Comparison of ENCODE assay signal across 21 mouse cellular contexts in the genomic region with DNA sequence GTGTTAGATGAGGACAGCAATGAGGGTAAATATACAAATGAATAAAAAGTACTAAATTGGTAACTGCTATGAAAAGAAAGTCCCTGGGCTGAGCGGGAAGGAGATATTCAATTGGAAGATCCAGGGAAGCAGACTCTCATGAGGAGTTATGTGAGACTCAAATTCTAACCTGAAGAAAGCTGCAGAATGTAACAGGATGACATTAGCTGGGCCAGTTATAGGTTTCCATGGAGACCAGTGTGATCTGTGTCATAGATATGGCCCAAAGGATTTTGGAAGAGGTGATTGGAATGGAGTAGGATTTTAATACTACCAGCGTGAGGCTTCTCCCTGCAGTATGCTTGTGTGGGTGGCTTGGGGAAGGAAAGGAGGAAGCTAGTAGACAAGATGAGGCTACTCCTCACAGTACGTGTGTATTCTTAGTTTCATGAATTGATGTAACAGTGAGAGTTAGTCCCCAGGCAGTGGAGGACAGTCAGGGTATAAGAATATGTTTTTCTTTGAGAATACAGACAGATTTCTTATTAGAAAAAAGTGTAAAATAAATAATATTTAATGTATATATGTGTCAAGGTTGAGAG. TPM values are rescaled to one million over a fixed set of nuclear protein-coding genes. Genes with fewer than 3 reads are reported as not detected.
"Had no signal": no experiment of that assay in that cellular context is flagged by ENCODE, and none has a peak within 500 bp of the region (broad histone marks: within the 10 kb centered on the region; RNA-seq: fewer than 3 reads in every experiment).

No protein-coding gene starts in this region.

- H3K9me3 ChIP-seq: limb, embryonic 15.5 days; liver, embryonic 12.5 days; midbrain, embryonic 10.5 days; neural tube, embryonic 13.5 days had no signal

- DNase-seq: kidney, adult 8-10 months; kidney, postnatal 25 days; layer of hippocampus, postnatal 36 days; lung, embryonic 14.5 days; lung, postnatal 10 days; lung, postnatal 4 days; retina, postnatal 1 day; right cerebral cortex, postnatal 14 days; thymus, postnatal 4 days had no signal

- H3K4me1 ChIP-seq: limb, embryonic 15.5 days; liver, embryonic 12.5 days; midbrain, embryonic 10.5 days; neural tube, embryonic 13.5 days had no signal

- H3K9ac ChIP-seq: limb, embryonic 15.5 days; liver, embryonic 12.5 days; lung, embryonic 14.5 days; neural tube, embryonic 13.5 days had no signal

- H3K36me3 ChIP-seq: limb, embryonic 15.5 days; liver, embryonic 12.5 days; midbrain, embryonic 10.5 days; neural tube, embryonic 13.5 days had no signal

- H3K27me3 ChIP-seq: limb, embryonic 15.5 days; liver, embryonic 12.5 days; neural tube, embryonic 13.5 days had no signal

- H3K27ac ChIP-seq: limb, embryonic 15.5 days; liver, embryonic 12.5 days; midbrain, embryonic 10.5 days; neural tube, embryonic 13.5 days had no signal

- ATAC-seq: liver, embryonic 12.5 days had no signal

- H3K4me2 ChIP-seq: limb, embryonic 15.5 days; liver, embryonic 12.5 days; lung, embryonic 14.5 days; neural tube, embryonic 13.5 days had no signal

- H3K4me3 ChIP-seq: limb, embryonic 15.5 days; liver, embryonic 12.5 days; midbrain, embryonic 10.5 days; neural tube, embryonic 13.5 days had no signal

RNA-seq across cellular contexts. Expression of a gene that starts 29.6 kb away (rescaled TPM):
- total RNA-seq: layer of hippocampus, postnatal 36 days; left cerebral cortex, adult 8-10 months; left cerebral cortex, postnatal 25 days; megakaryocyte, adult 5-6 weeks had no signal
- polyA plus RNA-seq: kidney, embryonic 16.5 days; limb, embryonic 11.5 days; limb, embryonic 15.5 days; liver, embryonic 12.5 days; liver, embryonic 16.5 days; lung, embryonic 14.5 days; midbrain, embryonic 10.5 days; neural tube, embryonic 13.5 days; small intestine, adult 2 months; stomach, embryonic 16.5 days had no signal

RNA-seq across cellular contexts. Expression of a gene that starts 29.7 kb away (rescaled TPM):
- total RNA-seq: layer of hippocampus, postnatal 36 days; left cerebral cortex, adult 8-10 months; left cerebral cortex, postnatal 25 days; megakaryocyte, adult 5-6 weeks had no signal
- polyA plus RNA-seq: kidney, embryonic 16.5 days; limb, embryonic 11.5 days; limb, embryonic 15.5 days; liver, embryonic 12.5 days; liver, embryonic 16.5 days; lung, embryonic 14.5 days; midbrain, embryonic 10.5 days; neural tube, embryonic 13.5 days; small intestine, adult 2 months; stomach, embryonic 16.5 days had no signal

RNA-seq across cellular contexts. Expression of a gene that starts 47.3 kb away (rescaled TPM):
- total RNA-seq: layer of hippocampus, postnatal 36 days; left cerebral cortex, adult 8-10 months; left cerebral cortex, postnatal 25 days; megakaryocyte, adult 5-6 weeks had no signal
- polyA plus RNA-seq: kidney, embryonic 16.5 days; limb, embryonic 11.5 days; liver, embryonic 12.5 days; liver, embryonic 16.5 days; lung, embryonic 14.5 days; midbrain, embryonic 10.5 days; neural tube, embryonic 13.5 days; small intestine, adult 2 months; stomach, embryonic 16.5 days had no signal
